Mouse (Mus musculus): ENCODE results near the gene Prrg4. TPM values are rescaled to one million over a fixed set of nuclear protein-coding genes. Genes with fewer than 3 reads are reported as not detected.
"Not testable (repeated sequence)": the region's sequence is repeated elsewhere in the genome, so short reads cannot be mapped to it uniquely, and the experiment has no call there.

Prrg4 gene
- polyA plus RNA-seq, 1 experiment: 5.0 TPM

- DNase-seq (ENCODE audit: low spot score): no peak
Measured at GRCm38 (mm10) chr2:104841736-104842135, 7.9 kb downstream of the Prrg4 start.

GRCm38 (mm10) chr2:104840974-104841373 lies 8.7 kb downstream of the Prrg4 start:
- DNase-seq (ENCODE audit: low spot score): no peak

- DNase-seq (ENCODE audit: low spot score): no peak
Measured at GRCm38 (mm10) chr2:104832486-104832885, 17.2 kb downstream of the Prrg4 start.

GRCm38 (mm10) chr2:104826191-104826590 lies 23.5 kb downstream of the Prrg4 start:
- no peak for DNase-seq (ENCODE audit: low spot score)

- not testable (repeated sequence) for DNase-seq (ENCODE audit: low spot score)
Measured at GRCm38 (mm10) chr2:104818763-104819162, 30.9 kb downstream of the Prrg4 start.

- no peak for DNase-seq (ENCODE audit: low spot score)
Measured at GRCm38 (mm10) chr2:104817555-104818330, 31.9 kb downstream of the Prrg4 start.

GRCm38 (mm10) chr2:104816866-104817439 lies 32.7 kb downstream of the Prrg4 start:
- DNase-seq (ENCODE audit: low spot score): peak; percentile 87

- no peak for DNase-seq (ENCODE audit: low spot score)
Measured at GRCm38 (mm10) chr2:104816371-104816827, 33.3 kb downstream of the Prrg4 start, which contains the start of gene Qser1. Gene Qser1 (minus strand): TSS chr2:104816760.

GRCm38 (mm10) chr2:104815561-104816370 lies 33.9 kb downstream of the Prrg4 start:
- peak; percentile 38 for DNase-seq (ENCODE audit: low spot score)

GRCm38 (mm10) chr2:104814181-104814951 lies 35.3 kb downstream of the Prrg4 start:
- no peak for DNase-seq (ENCODE audit: low spot score)

GRCm38 (mm10) chr2:104805435-104805834 lies 44.2 kb downstream of the Prrg4 start:
- DNase-seq (ENCODE audit: low spot score): no peak

Other genes starting within 250 kb of the Prrg4 start
- 11.4 and 13.8 TPM in 2 replicates for gene Tcp11l1, start 137.7 kb downstream of the Prrg4 start, polyA plus RNA-seq (2012; rRNA removed)
- not detected in 2 replicates for gene Pin1rt1, start 133.5 kb downstream of the Prrg4 start, polyA plus RNA-seq (2012; rRNA removed)
- 11.2 and 15.3 TPM in 2 replicates for gene Depdc7, start 107.0 kb downstream of the Prrg4 start, polyA plus RNA-seq (2012; rRNA removed)
- 8.1 and 10.3 TPM in 2 replicates for gene Qser1, start 33.1 kb downstream of the Prrg4 start, polyA plus RNA-seq (2012; rRNA removed)
- 13.0 and 13.1 TPM in 2 replicates for gene Ccdc73, start 17.9 kb upstream of the Prrg4 start, polyA plus RNA-seq (2012; rRNA removed)
- 148 and 152 TPM in 2 replicates for gene Eif3m, start 167.2 kb upstream of the Prrg4 start, polyA plus RNA-seq (2012; rRNA removed)
- not detected in 2 replicates for gene Gm11060, start 242.1 kb upstream of the Prrg4 start, polyA plus RNA-seq (2012; rRNA removed)